Mouse (Mus musculus): ENCODE measurements at regions not wholly inside any gene's neighbourhood (a gene's known extent, or its start where the extent isn't known, plus 50 kb on each side); places are given as distances from the start of the nearest gene placed in this dataset.

DNA sequence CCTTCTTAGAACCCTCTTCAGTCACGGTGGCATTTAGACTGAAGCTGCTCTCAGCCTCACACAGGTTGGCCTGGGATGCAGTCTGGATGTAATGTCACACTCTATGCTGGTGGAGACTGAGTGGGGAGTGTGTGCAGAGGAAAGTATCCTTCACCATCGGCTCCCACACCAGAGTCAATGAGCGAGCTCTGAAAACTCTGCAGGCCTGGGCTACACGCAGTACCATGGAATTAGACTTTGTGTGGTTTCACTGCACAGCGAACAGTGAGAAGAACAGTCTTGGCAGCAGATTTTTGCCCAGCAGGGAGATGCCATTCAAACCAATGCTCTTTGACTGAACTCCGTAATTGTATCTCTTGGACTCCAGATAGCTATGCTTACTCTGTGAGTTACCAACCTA, 142.8 kb upstream of the Gadl1 start:
- Histone ChIP-seq H3K9me3 (ENCODE audit: control insufficient read depth, low read length) (peaks cover 9% of the 10 kb centered on the region), H3K4me3 (replicated peaks) (no peak overlapping the region), H3K36me3 (ENCODE audit: control insufficient read depth) (no peaks in the 10 kb centered on the region), H3K4me1 (ENCODE audit: control insufficient read depth) (no peaks in the 10 kb centered on the region), H3K27me3 (ENCODE audit: control insufficient read depth) (no peaks in the 10 kb centered on the region)
- no peak for TF ChIP-seq TAL1 (IDR thresholded peaks at IDR 0.05; ENCODE audit: low read length)
- no peak for TF ChIP-seq GATA1 (IDR thresholded peaks at IDR 0.05; ENCODE audit: low read length)

DNA sequence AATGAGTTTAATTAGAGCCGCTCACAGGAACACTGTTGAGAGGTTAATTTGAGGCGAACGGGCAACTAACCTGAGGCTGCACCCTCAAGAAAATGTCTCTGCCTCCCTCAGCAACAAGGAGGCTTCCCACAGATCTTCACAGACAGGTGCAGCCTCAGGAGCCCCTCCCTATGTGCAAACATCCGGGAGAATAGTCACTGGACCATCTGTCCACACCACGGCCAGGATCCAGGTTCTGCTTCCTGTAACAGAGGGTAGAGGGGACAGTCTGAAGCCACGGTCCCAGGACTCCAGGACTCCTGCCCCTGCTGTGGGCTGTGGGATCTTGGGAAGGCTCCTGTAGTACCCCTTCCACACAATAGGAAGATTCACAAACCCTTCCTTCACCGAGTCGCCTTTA, 134.1 kb upstream of the Gadl1 start:
- TF ChIP-seq TAL1 (IDR thresholded peaks at IDR 0.05; ENCODE audit: low read length) (no peak), GATA1 (IDR thresholded peaks at IDR 0.05; ENCODE audit: low read length) (no peak)
- Histone ChIP-seq H3K4me1 (ENCODE audit: control insufficient read depth) (no peaks in the 10 kb centered on the region), H3K27me3 (ENCODE audit: control insufficient read depth) (no peaks in the 10 kb centered on the region), H3K36me3 (ENCODE audit: control insufficient read depth) (no peaks in the 10 kb centered on the region), H3K9me3 (ENCODE audit: control insufficient read depth, low read length) (peaks cover 4% of the 10 kb centered on the region; the same call in 1 of the 2 replicates), H3K4me3 (replicated peaks) (no peak overlapping the region)

DNA sequence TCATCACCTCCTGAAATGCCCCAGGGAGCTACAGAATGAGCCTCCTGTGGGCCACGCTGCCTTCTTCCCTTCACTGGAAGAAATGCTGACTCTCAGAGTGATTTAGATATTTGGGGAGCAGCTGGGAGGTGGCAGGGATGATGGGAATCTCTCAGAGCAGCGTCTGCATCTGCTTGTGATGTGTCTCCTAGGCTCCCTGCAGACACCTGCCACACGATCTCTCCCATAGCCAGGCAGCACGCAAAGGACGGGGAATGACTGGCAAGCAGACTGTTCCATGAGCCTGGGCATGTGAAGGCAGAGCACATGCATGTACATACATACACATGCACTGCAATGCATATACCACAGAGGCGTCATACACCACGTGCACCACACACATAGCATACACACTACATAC, 133.4 kb upstream of the Gadl1 start:
- H3K9me3 ChIP-seq (ENCODE audit: control insufficient read depth, low read length): peaks cover 4% of the 10 kb centered on the region; the same call in 1 of the 2 replicates
- no peaks in the 10 kb centered on the region for H3K36me3 ChIP-seq (ENCODE audit: control insufficient read depth)
- no peak overlapping the region for H3K4me3 ChIP-seq (replicated peaks)
- no peak for TF ChIP-seq TAL1 (IDR thresholded peaks at IDR 0.05; ENCODE audit: low read length)
- no peak for TF ChIP-seq GATA1 (IDR thresholded peaks at IDR 0.05; ENCODE audit: low read length)
- no peaks in the 10 kb centered on the region for H3K27me3 ChIP-seq (ENCODE audit: control insufficient read depth)
- H3K4me1 ChIP-seq (ENCODE audit: control insufficient read depth): no peaks in the 10 kb centered on the region

DNA sequence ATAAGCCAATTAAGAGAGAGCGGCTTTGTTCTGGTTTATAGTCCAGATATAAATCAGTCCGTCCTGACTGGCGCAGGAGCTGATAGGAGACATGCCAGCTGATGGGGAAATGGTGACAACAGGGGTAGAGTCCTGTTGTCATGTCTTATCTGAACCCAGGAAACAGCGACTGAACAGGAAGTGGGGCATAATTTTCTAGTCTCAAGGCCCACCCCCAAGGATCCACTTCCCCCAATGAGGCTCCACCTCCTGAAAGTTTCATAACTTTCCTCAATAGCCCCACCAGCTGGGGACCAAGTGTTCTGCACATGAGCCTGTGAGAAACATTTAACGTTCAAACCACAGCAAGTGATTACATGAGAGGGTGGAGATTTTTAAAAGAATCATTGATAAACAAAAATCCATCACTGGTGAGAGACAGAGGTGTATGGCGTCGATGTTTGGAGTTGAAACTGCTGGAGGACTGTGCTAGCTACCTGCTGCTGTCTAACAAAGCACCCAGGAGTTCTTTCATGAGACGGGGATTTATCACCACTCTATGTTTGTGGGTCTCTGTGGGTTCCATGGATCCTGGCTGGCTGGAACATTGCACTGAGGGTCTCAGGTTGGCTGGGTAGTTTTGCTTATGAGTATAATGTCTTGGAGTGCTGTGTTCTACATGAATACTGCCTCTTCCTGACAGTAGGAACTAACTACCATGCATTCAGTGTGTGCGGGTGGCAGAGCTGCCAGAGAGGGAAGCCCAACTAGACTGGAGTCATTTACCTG, 132.0 kb upstream of the Gadl1 start:
- H3K4me1 ChIP-seq (ENCODE audit: control insufficient read depth): no peaks in the 10 kb centered on the region
- H3K9me3 ChIP-seq (ENCODE audit: control insufficient read depth, low read length): peaks cover 4% of the 10 kb centered on the region; the same call in 1 of the 2 replicates
- H3K36me3 ChIP-seq (ENCODE audit: control insufficient read depth): no peaks in the 10 kb centered on the region
- TF ChIP-seq GATA1 (IDR thresholded peaks at IDR 0.05; ENCODE audit: low read length) (no peak), TAL1 (IDR thresholded peaks at IDR 0.05; ENCODE audit: low read length) (no peak)
- no peak overlapping the region for H3K4me3 ChIP-seq (replicated peaks)
- H3K27me3 ChIP-seq (ENCODE audit: control insufficient read depth): no peaks in the 10 kb centered on the region

DNA sequence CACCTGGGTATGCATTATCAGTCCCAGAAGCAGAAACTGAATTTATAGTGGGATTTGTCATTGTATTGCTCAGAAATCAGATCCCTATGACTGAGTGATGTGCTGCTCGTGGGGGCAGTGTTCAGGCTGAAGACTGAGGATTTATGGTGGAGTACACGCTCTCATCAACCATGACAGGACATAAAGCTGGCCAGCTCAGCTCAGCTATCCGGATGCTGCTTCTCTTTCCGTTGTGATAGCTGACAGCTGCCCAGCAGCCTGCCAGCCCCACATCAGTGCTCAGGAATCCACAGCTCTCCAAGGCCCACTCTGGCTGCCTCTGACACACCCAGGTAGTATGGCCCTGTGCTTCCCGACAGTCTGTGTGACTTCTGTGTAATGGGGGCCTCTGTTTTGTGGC, 130.4 kb upstream of the Gadl1 start:
- Histone ChIP-seq H3K4me3 (replicated peaks) (no peak overlapping the region), H3K36me3 (ENCODE audit: control insufficient read depth) (no peaks in the 10 kb centered on the region), H3K9me3 (ENCODE audit: control insufficient read depth, low read length) (peaks cover 4% of the 10 kb centered on the region; the same call in 1 of the 2 replicates), H3K4me1 (ENCODE audit: control insufficient read depth) (no peaks in the 10 kb centered on the region), H3K27me3 (ENCODE audit: control insufficient read depth) (no peaks in the 10 kb centered on the region)
- TF ChIP-seq TAL1 (IDR thresholded peaks at IDR 0.05; ENCODE audit: low read length) (no peak), GATA1 (IDR thresholded peaks at IDR 0.05; ENCODE audit: low read length) (no peak)

DNA sequence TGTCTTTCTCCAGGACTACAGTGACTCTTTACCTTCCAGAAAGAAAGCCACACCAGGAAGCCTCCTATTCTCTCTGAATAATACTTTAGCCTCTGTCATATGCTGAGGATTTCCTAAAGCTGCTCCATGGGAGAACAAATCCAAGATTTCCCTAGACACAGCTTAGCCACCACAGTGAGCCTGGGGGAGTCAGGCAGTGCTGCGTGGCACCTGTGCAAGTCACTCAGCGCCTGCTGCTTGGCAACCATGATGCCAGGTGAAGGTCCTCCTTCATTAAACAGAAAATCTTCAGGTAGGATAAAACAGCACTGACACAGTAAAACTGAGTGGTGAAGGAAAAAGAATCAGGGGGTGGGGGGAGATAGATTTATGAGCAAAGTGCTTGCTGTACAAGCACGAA, 109.9 kb upstream of the Gadl1 start:
- Histone ChIP-seq H3K4me1 (ENCODE audit: control insufficient read depth) (no peaks in the 10 kb centered on the region), H3K27me3 (ENCODE audit: control insufficient read depth) (no peaks in the 10 kb centered on the region), H3K9me3 (ENCODE audit: control insufficient read depth, low read length) (peaks cover 6% of the 10 kb centered on the region), H3K4me3 (replicated peaks) (no peak overlapping the region), H3K36me3 (ENCODE audit: control insufficient read depth) (no peaks in the 10 kb centered on the region)
- TF ChIP-seq TAL1 (IDR thresholded peaks at IDR 0.05; ENCODE audit: low read length): no peak
- no peak for TF ChIP-seq GATA1 (IDR thresholded peaks at IDR 0.05; ENCODE audit: low read length)

DNA sequence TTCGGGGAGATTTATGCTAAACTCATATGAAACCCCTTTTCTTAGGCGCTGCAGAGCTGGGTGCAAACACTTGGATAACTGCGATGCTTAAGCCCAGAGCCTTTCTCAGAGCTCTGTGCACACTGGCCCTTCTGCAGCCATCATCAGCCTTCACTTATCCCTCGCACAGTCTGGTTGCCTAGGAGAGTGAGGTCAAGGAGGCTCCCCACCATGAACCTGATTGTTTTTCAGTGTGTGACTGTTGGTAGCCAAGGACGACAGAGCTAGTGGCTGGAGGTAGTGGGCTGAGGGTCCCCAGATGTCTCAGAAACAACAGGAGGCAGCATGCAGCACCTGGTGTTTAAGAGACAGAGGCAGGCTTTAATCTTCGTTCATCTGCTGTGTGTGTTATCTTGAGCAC, 108.6 kb upstream of the Gadl1 start:
- no peaks in the 10 kb centered on the region for H3K27me3 ChIP-seq (ENCODE audit: control insufficient read depth)
- no peak overlapping the region for H3K4me3 ChIP-seq (replicated peaks)
- TF ChIP-seq TAL1 (IDR thresholded peaks at IDR 0.05; ENCODE audit: low read length) (no peak), GATA1 (IDR thresholded peaks at IDR 0.05; ENCODE audit: low read length) (no peak)
- peaks cover 6% of the 10 kb centered on the region for H3K9me3 ChIP-seq (ENCODE audit: control insufficient read depth, low read length)
- no peaks in the 10 kb centered on the region for H3K36me3 ChIP-seq (ENCODE audit: control insufficient read depth)
- no peaks in the 10 kb centered on the region for H3K4me1 ChIP-seq (ENCODE audit: control insufficient read depth)

DNA sequence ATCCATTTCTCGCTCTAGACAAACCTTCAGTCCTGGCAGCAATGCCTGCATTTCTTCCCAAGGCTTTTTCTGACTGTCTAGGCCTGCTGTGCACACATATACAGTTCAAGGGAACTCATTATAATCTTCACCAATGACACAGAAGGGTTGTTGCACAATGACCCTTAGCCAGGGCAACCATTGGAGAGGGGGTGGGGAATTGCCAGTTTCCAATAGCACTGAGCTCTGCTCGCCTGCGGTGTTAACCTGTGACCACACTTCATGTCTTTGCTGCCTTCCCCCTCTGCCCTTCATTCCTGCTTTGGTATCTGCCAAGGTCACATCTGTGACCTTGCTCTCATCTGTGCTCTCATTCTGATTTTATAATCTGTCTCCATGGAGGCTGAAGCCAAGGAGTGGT, 106.2 kb upstream of the Gadl1 start:
- Histone ChIP-seq H3K4me3 (replicated peaks) (no peak overlapping the region), H3K4me1 (ENCODE audit: control insufficient read depth) (no peaks in the 10 kb centered on the region), H3K27me3 (ENCODE audit: control insufficient read depth) (no peaks in the 10 kb centered on the region), H3K9me3 (ENCODE audit: control insufficient read depth, low read length) (no peaks in the 10 kb centered on the region), H3K36me3 (ENCODE audit: control insufficient read depth) (no peaks in the 10 kb centered on the region)
- TF ChIP-seq GATA1 (IDR thresholded peaks at IDR 0.05; ENCODE audit: low read length) (no peak), TAL1 (IDR thresholded peaks at IDR 0.05; ENCODE audit: low read length) (no peak)

DNA sequence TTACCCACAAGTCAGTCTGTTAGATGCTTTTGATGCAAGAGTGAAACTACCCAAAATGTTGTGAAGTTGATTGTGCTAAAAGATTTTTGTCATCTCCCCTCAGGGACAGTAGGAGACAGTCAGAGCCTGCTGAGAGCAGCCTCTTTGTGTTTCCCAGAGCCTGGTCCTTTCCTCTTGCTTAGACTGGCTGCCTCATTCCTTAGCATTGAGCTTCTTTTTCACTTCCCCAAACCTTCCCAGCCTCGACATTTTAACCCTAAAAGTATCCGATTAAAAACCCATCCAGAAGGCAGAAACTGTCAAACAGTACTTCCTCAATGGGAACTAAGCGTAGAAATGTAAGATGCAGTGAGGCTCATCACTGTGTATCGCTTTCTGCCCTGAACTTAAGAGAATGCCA, 104.0 kb upstream of the Gadl1 start:
- Histone ChIP-seq H3K9me3 (ENCODE audit: control insufficient read depth, low read length) (no peaks in the 10 kb centered on the region), H3K27me3 (ENCODE audit: control insufficient read depth) (no peaks in the 10 kb centered on the region), H3K36me3 (ENCODE audit: control insufficient read depth) (no peaks in the 10 kb centered on the region), H3K4me1 (ENCODE audit: control insufficient read depth) (no peaks in the 10 kb centered on the region), H3K4me3 (replicated peaks) (no peak overlapping the region)
- TF ChIP-seq GATA1 (IDR thresholded peaks at IDR 0.05; ENCODE audit: low read length) (no peak), TAL1 (IDR thresholded peaks at IDR 0.05; ENCODE audit: low read length) (no peak)
